Mouse (Mus musculus) central nervous system, embryonic 14 days (tissue): ENCODE results near the gene Glis2. TPM values are rescaled to one million over a fixed set of nuclear protein-coding genes. Genes with fewer than 3 reads are reported as not detected.

ENCODE experiments used
- polyA plus RNA-seq: library from polyadenylated mRNA; depleted of rRNA; stranded (reverse); fragments of >200 nt; gene quantifications from 2 replicates; pipeline ENCODE4 v1.2.3, GENCODE M21; 2012; rRNA removed

The Glis2 gene
- polyA plus RNA-seq: 44.0 and 46.0 TPM in 2 replicates

DNA sequence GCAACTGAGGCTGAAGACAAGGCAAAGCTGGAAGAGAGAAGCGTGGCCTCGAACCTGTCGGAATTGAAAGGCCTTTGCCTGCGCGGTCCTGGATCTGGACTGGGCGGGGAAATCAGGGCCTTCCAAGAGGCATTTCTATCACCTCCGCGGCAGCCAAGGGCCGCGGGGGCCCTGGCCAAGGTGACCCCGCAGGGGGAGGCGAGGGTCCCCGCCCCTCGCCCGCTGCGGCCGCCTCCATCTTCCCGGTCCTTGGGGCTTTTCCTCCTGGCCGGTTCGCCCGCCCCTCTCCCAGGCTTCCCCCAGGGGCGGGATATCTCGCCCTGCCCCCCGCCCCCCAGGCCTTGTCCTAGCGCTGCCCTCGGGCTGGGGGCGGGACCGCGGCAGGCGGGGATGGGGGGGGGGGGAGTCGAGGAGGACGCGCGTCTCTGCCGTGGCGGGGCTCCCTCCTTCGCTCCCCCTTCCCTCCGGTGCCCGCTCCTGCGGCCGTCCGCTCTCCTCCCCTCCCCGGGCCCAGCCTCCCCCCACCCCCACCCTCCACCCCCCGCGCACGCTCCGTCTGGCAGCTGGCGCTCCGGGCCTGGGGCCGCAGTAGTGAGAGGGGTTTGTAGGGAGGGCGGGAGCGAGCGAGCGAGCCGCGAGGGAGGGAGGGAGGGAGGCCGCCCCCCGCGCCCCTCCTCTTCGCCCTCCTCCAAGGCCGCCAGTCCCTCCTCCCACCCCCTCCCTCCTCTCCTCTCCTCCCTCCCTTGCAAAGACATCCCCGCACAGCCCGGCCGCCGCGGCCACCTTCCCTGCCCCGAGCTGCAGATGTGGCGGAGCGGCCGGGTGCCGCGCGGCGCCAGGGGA, at the start of gene Glis2:
Gene Glis2 (plus strand): TSS at position 743 of the 843 bp plus-strand sequence.

DNA sequence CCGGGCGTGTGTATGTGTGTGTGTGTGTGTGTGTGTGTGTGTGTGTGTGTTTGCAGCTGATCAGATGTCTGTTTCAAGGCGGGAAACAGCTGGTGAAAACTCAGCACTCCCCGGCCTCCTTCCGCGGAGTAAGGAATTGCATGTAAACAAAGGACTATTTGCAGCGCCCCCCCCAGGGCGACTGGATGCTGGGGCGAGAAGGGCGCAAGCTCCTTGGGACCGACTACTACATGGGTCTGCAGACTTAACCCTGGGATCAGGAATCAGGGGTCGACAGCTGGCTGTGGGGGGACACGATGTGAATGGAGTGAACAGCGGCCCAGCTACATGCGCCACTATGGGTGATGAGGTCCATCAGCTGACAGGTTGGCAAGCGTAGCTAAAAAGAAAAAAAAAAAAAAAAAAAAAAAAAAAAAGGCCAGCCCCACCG, 34.8 kb upstream of the Glis2 start, which contains the start of gene Tfap4:
Gene Tfap4 (minus strand): TSS at position 140 of the 430 bp plus-strand sequence.

DNA sequence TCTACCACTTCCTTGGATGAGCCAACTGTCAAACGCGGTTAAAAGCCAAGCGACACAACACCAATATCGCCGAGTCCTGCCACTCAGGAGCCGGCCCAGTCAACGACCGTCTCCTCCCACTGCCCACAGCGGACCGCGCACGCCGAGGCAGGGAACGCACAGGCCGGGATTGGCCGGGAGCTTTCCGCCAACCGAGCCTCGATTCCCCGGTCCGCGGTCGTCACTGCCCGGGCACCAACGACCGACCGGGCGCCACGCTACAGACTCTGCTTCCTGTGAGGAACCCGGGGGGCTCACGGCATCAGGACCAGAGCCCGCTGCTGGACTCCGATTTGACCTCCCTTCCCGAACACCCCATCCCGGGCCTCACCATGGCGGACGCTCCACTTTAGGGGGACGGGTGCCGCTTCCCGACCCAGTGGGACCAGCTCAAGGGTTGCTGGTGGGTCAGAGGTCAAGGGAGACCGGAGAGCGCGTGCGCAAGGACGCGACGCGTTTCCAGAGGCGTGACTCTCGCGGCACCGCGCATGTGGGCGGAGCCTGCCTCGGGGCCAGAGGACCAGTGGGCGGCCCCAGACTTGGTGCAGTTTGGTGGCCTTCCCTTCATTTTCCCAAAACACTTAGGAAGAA, 30.1 kb downstream of the Glis2 start, which contains the start of gene Pam16:
Gene Pam16 (minus strand): TSS at position 508 of the 630 bp plus-strand sequence.

DNA sequence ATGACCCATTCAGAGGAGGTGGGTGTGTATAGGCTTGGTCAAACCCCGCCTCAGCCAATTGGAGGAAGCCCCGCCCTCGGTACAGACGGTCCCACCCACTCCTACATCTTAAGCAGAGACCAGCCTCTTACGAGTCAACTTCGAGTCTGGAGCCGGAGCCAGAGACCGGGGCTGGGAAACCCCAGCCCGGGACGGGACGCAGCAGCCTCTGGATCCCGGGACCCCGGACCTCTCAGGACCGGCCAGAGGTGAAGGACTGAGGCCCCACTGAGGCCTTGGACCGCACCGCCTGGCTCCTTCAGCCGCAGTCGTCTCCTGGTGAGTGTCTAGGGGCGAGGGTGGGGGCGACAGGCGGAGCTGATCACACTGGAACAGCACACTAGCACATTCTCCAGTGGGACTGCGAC, 45.3 kb downstream of the Glis2 start, which contains the start of the genes Vasn and Dnaja3:
Gene Vasn (plus strand): TSS at position 111 of the 407 bp plus-strand sequence.
Gene Dnaja3 (plus strand): TSS at position 159 of the 407 bp plus-strand sequence.

Other genes with a start within 250 kb of the Glis2 start
- 5.1 and 5.8 TPM in 2 replicates for gene Adcy9, start 174.2 kb upstream of the Glis2 start, polyA plus RNA-seq
- gene Srl, start 52.9 kb upstream of the Glis2 start, polyA plus RNA-seq: 23.0 and 29.0 TPM in 2 replicates
- 14.2 and 15.1 TPM in 2 replicates for gene Tfap4, start 34.9 kb upstream of the Glis2 start, polyA plus RNA-seq
- 123 and 132 TPM in 2 replicates for gene Pam16, start 30.3 kb downstream of the Glis2 start, polyA plus RNA-seq
- gene Vasn, start 45.2 kb downstream of the Glis2 start, polyA plus RNA-seq: 8.3 and 20.3 TPM in 2 replicates
- 26.8 and 28.4 TPM in 2 replicates for gene Dnaja3, start 45.3 kb downstream of the Glis2 start, polyA plus RNA-seq
- gene Coro7, start 85.1 kb downstream of the Glis2 start, polyA plus RNA-seq: 63.0 and 68.3 TPM in 2 replicates
- 90.5 and 100.0 TPM in 2 replicates for gene Nmral1, start 124.6 kb downstream of the Glis2 start, polyA plus RNA-seq
- gene Hmox2, start 131.6 kb downstream of the Glis2 start, polyA plus RNA-seq: 60.4 and 61.9 TPM in 2 replicates
- 88.7 and 89.2 TPM in 2 replicates for gene Cdip1, start 195.6 kb downstream of the Glis2 start, polyA plus RNA-seq
- gene 4930562C15Rik, start 240.7 kb downstream of the Glis2 start, polyA plus RNA-seq: 0.01 TPM in 1 of 2 replicates, not detected in the other